Mouse (Mus musculus): ENCODE measurements at regions not wholly inside any gene's neighbourhood (a gene's known extent, or its start where the extent isn't known, plus 50 kb on each side); places are given as distances from the start of the nearest gene placed in this dataset.
A peak's percentile ranks its signal among the peaks of the same experiment; 100 is the strongest.
"Not testable (repeated sequence)": the region's sequence is repeated elsewhere in the genome, so short reads cannot be mapped to it uniquely, and the experiment has no call there.

GRCm38 (mm10) chr15:93094202-93095135 lies 180.5 kb downstream of the Gxylt1 start:
- no peak for DNase-seq (ENCODE audit: low spot score)

- DNase-seq (ENCODE audit: low spot score): no peak
These were observed 183.6 kb downstream of the Gxylt1 start for GRCm38 (mm10) chr15:93091396-93091795.

GRCm38 (mm10) chr15:93089347-93089746 lies 185.6 kb downstream of the Gxylt1 start:
- DNase-seq (ENCODE audit: low spot score): peak; percentile 23

DNA sequence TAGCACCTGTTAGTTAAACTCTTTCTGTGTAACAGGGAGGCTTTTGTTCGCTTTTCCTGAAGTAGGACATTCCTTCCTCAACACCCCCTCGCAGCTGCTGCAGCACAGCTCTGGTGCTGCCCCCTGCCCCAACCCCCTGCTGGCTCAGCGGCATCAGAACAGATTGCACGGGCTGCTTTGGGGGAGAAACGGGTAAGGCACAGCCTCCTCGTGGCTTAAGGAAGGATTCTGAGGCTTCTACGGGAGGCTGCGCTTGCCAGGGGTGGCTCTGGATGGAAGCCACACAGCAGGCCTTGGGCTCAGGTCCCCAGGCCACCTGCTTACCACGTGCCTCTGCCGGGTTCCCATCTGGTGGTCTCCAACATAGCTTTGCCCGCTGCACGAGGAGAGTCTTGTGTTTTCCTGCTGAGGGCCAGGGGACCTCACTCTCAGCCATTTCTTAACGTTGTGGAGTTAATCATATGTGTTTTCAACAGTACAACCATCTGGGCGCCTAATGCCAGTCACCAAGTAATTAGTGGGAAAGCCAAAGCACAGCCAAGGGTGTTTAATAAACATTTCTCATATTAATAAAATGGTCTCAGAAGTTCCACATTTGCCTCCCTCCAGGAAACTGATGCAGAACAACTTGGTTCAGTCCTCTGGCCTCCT lies 189.9 kb downstream of the Gxylt1 start:
- DNase-seq (ENCODE audit: low spot score): no peak

DNA sequence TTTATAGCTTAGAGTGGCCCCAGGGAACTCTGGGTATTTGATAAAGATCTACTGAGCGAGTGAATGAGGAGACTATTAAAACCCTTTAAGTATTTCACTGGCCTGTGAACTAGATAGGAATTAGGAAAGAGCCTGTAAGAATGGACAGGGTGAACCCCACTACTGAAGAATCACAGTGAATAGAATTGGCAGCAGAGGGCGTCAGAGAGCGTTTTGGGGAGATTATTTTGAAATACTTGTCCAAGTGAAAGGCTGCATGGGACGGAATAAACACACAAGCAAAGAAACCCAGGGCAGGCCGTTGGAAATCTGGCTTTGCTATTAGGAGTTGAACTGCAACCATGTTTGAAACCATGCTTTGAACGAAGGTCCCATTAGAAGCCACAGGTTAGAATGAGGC lies 200.9 kb downstream of the Gxylt1 start:
- DNase-seq (ENCODE audit: low spot score): no peak

DNA sequence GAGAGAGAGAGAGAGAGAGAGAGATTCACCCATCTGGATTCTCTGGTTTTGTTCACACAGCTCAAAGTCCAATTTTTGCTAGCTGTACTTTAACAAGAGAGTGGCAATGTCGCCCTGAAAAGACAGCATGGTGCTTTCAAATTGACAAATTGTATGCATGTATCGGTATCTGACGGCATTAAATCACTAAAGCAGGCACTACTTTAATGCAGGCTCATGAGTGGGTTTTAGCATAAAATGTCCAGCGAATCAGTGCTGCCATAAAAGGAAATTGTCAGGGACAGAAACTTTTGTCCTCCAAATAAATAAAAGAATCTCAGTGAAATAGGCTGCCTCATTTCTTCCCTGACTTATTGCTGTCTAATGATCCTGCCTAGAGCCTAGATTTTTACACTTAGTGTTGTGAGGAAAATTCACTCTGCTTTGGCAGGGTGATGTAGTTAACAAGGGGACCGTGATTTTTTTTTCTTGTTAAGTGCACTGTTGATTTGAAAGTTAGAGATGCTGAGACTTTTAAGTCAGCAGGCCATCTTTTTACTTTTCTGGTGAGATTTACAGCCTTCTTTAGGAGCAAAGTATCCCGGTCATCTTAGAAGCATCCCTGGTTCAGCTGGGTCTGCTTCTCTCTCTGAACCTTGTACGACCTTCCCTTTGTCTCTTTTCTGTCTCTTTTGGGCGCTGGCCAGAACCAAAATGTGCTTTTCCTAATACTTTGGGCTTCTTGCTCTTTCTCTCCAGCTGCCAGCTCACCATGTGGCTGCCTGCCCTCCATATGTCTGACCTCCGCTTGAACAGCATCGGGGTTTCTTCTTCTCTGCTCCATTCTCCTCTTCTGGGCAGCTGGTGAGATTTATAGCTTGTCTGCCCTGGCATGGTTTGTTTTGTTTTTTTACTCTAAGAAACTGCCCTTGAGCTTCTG lies 212.5 kb downstream of the Gxylt1 start:
- no peak for DNase-seq (ENCODE audit: low spot score)

- no peak for DNase-seq (ENCODE audit: low spot score)
These were observed 221.5 kb downstream of the Gxylt1 start for GRCm38 (mm10) chr15:93053471-93053870.

DNA sequence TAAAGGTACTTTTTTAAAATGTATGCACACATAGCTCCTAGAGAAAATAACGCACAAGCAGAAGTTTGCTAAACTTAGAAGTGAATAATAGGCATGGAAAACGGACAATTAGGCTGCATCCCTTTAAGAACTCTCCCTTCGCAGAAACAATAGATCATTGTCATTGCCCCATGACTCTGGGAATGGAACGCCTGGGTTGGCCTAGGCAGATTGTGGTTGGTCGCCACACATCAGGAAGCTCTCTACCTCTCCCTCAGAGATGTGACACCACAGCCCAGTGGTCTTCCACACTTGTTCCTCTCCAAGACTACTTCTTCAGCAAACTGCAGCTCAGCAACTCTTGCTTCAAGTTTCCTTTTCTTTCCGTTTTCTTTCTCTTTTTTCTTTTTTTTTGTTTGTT lies 247.8 kb downstream of the Gxylt1 start:
- no peak for DNase-seq (ENCODE audit: low spot score)

DNA sequence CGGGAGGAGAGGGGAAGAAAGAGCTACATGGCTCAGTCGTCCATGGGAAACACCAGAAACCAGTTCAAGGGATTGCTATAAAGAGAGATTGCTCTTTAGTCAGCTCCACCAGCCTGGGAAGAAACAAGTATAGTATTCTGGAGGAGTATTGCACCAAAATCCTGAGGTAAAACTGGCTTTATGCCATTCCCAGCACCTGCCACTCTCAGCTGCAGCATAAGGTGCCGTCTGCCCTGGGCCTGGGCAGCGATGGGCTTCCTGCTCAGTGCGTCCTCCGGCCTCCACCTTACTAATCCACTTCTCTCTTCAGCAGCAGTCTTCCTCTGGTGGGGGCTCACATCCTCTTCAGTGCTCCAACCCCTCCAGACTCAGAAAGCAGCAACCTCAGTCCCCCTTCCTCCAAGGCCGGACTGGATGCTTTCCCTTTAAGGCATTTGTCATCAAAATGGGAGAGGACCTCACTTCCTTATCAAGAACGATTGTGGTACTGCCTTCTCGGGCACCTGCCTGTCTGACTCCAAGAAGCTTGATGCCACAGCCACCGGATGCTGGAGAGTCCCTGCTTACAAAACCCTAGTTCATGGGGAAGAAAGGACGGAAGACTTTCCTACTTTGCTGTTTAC lies 248.4 kb downstream of the Gxylt1 start:
- no peak for DNase-seq (ENCODE audit: low spot score)

- no peak for DNase-seq (ENCODE audit: low spot score)
These were observed 249.2 kb downstream of the Gxylt1 start for GRCm38 (mm10) chr15:93025791-93026190.

GRCm38 (mm10) chr15:93024171-93024570 lies 250.8 kb downstream of the Gxylt1 start:
- no peak for DNase-seq (ENCODE audit: low spot score)

DNA sequence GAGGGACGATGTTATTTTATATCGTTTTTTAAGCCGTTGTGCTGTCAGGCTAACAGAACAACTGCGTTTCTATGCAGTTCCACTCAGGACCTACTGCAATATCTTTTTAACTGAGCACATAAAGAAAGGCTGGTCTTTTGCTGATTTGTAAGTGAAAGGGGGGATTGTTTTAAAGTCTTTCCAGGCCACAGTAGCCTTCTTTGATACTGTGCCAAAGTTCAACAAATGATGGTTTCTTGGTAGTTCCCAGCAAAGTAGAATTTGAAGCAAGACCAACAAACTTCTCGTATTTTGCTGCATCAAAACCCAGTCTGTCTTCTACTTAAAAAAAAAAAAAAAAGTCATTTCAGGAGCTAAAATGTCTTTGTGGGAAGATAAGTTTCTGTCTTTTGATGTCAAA lies 263.8 kb downstream of the Gxylt1 start:
- no peak for DNase-seq (ENCODE audit: low spot score)

- no peak for DNase-seq (ENCODE audit: low spot score)
These were observed 264.4 kb downstream of the Gxylt1 start for GRCm38 (mm10) chr15:93010629-93011028.

DNA sequence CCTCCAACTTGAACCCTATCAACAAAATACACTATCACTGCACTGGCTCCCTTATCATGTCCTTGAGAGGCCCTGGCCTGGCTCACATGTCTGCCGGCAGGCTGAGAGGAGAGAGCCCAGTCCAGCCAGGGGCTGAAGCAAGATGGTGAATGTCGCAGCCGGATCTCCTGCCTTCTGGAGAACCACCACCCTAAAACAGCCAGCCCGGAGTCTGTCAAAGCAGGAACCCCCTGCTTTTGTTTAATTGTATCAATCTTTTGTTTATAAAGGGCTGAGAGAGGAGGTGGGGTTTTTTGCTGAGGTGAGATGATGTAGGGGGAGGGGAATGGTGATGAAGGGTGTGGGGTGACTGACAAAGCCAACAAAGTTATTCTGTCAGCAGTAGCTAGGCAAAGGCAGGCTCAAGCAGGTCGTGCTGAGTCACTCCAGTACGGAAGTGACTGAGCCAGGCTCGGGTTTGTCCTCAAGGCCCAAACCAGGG lies 269.2 kb downstream of the Gxylt1 start:
- DNase-seq (ENCODE audit: low spot score): no peak

- not testable (repeated sequence) for DNase-seq (ENCODE audit: low spot score)
These were observed 269.8 kb downstream of the Gxylt1 start for GRCm38 (mm10) chr15:93005186-93005585.

- no peak for DNase-seq (ENCODE audit: low spot score)
These were observed 270.4 kb downstream of the Gxylt1 start for GRCm38 (mm10) chr15:93004551-93004950.

DNA sequence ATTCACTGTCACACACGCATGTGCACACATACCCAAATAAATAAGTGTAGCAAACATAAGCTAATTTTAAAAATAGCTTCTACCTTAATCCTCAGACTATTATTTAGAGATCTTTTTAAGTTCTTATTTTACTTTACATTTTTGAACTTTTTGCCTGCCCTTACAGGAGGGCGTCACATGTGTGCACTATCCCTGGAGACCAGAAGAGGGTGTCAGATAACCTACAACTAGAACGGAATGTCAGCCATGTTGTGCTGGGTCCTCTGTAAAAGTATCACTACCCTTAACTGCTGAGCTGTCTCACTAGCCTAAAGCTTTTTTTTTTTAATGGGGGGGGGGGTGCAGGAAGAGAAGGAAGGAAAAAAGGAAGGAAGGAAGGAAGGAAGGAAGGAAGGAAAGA lies 271.7 kb downstream of the Gxylt1 start:
- no peak for DNase-seq (ENCODE audit: low spot score)

DNA sequence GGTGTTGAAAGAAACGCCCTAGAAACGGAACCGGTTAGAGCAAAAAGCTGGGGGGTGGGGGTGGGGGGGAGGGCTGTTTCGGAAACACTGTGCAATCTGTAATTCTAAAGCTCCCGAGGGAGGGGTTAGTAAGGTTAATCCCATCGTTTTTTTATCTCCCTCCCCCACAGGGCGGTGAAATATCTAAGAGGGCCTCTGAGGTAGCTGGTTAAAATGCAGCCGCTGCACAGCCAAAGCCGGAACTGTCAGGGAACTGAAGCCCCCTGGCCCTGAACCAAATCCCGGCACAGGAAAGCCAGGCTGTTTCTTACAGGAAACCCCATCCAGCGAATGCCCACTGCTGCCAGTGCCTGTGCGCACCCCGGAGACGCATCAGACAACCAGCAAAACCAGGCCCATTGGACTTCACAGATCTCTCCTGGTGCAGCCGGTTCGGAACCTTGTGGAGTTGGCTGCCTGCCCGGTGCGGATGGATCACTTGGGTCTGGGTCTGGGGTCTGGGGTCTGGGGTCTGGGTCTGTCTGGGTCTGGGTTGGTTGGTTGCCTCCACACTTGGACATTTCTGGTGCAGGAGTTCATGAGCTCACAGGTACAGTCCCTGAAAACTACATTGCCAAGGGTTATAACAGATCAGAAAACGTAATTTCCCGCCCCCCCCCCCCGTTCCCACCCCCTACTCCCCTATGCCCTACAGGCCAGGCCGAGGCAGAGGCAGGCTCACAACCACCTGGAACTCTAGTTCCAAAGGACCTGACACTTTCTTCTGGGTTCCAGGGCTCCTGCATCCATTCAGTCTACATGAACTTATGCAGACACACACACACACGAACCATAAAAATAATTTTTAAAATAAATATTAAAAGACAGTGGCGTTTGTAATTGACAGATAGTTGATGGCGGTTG lies 272.7 kb downstream of the Gxylt1 start:
- DNase-seq (ENCODE audit: low spot score): no peak

DNA sequence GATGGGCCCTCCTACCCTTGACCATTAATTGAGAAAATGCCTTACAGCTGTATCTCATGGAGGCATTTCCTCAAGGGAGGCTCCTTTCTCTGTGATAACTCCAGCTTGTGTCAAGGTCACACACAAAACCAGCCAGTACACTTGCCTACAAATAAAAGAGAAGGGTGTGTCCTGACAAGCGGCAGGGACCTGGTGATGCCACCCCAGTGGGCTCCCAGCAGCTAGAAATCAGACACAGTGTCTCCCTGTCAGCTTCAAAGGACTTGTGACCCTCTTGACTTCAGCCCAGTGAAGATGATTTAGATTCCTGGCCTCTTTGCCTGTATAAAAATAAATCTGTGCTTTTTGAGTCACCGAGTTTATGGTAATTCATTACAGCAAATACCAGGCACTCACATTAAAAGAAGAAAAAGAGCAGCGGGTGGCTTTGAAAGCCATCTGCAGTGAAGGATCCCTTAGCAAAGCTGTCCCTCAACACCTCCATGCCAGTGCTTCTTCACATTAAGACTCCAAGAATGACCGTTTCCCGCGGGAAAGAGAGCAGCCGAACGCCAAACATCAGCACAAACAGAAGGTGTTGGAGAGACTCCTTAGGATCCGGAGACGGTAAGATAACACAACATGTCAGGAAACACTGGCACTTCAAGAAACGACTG lies 273.5 kb downstream of the Gxylt1 start:
- DNase-seq (ENCODE audit: low spot score): no peak

- no peak for DNase-seq (ENCODE audit: low spot score)
These were observed 274.9 kb downstream of the Gxylt1 start for GRCm38 (mm10) chr15:93000121-93000520.

Data from urinary bladder, adult 2 months (tissue).